Mouse (Mus musculus): ENCODE measurements around the gene 2300002M23Rik. TPM values are rescaled to one million over a fixed set of nuclear protein-coding genes. Genes with fewer than 3 reads are reported as not detected.
A peak's percentile ranks its signal among the peaks of the same experiment; 100 is the strongest.

2300002M23Rik gene
- polyA plus RNA-seq (2015; fragmentation: Nextera tagmentation; extraction: Ambion mirVana) = not detected in 2 replicates

- Histone ChIP-seq H3K36me3 (replicated peaks) (no peaks in the 10 kb centered on the region), H3K27me3 (replicated peaks) (peaks cover 12% of the 10 kb centered on the region; the same call in 1 of the 2 replicates), H3K4me3 (no peak within 1 kb of the TSS), H3K4me2 (no peak within 1 kb of the TSS), H3K27ac (no peak within 1 kb of the TSS), H3K9ac (no peak within 1 kb of the TSS), H3K4me1 (peaks cover 13% of the 10 kb centered on the region), H3K9me3 (no peaks in the 10 kb centered on the region)
- no peak for ATAC-seq (replicated peaks)
- WGBS = 69% methylated on average over 3 of the region's 3 CpGs
Measured at GRCm38 (mm10) chr17:35567150-35567549, at the start of gene 2300002M23Rik. 2300002M23Rik (plus strand) TSS chr17:35567450.

- ATAC-seq (replicated peaks) = no peak
- Histone ChIP-seq H3K9ac (no peak overlapping the region), H3K4me2 (peak overlapping the region; percentile 89), H3K27me3 (replicated peaks) (0 out of 2 replicates have a peak, but pooled peaks cover 2% of the 10 kb centered on the region), H3K4me1 (peaks cover 16% of the 10 kb centered on the region), H3K27ac (no peak overlapping the region), H3K4me3 (peak overlapping the region; percentile 62), H3K36me3 (replicated peaks) (no peaks in the 10 kb centered on the region), H3K9me3 (no peaks in the 10 kb centered on the region)
- WGBS = 9% methylated on average over 12 of the region's 12 CpGs
Measured at GRCm38 (mm10) chr17:35517526-35517925, 49.7 kb upstream of the 2300002M23Rik start.

- Histone ChIP-seq H3K36me3 (replicated peaks) (no peaks in the 10 kb centered on the region), H3K27me3 (replicated peaks) (no peaks in the 10 kb centered on the region), H3K9ac (no peak overlapping the region), H3K4me3 (no peak overlapping the region), H3K27ac (no peak overlapping the region), H3K9me3 (no peaks in the 10 kb centered on the region), H3K4me1 (no peaks in the 10 kb centered on the region), H3K4me2 (no peak overlapping the region)
- no peak for ATAC-seq (replicated peaks)
- 88% methylated on average over 9 of the region's 9 CpGs for WGBS
Measured at GRCm38 (mm10) chr17:35524354-35524753, 42.9 kb upstream of the 2300002M23Rik start.

- WGBS = 86% methylated on average over 8 of the region's 8 CpGs
- ATAC-seq (replicated peaks) = no peak
Measured at GRCm38 (mm10) chr17:35526644-35527043, 40.6 kb upstream of the 2300002M23Rik start.

GRCm38 (mm10) chr17:35532360-35532759 is 34.9 kb upstream of the 2300002M23Rik start:
- no peak overlapping the region for H3K4me3 ChIP-seq
- no peak overlapping the region for H3K9ac ChIP-seq
- no peaks in the 10 kb centered on the region for H3K36me3 ChIP-seq (replicated peaks)
- H3K9me3 ChIP-seq = no peaks in the 10 kb centered on the region
- peaks cover 3% of the 10 kb centered on the region; the same call in 1 of the 2 replicates for H3K4me1 ChIP-seq
- no peak overlapping the region for H3K4me2 ChIP-seq
- ATAC-seq (replicated peaks) = no peak
- 25% methylated on average over 3 of the region's 3 CpGs for WGBS
- no peaks in the 10 kb centered on the region for H3K27me3 ChIP-seq (replicated peaks)
- no peak overlapping the region for H3K27ac ChIP-seq

More at GRCm38 (mm10) chr17:35526644-35527043, 40.6 kb upstream of the 2300002M23Rik start:
- Histone ChIP-seq H3K27me3 (replicated peaks) (no peaks in the 10 kb centered on the region), H3K9ac (no peak overlapping the region), H3K9me3 (no peaks in the 10 kb centered on the region), H3K36me3 (replicated peaks) (no peaks in the 10 kb centered on the region), H3K4me3 (no peak overlapping the region), H3K4me1 (peaks cover 3% of the 10 kb centered on the region; the same call in 1 of the 2 replicates), H3K27ac (no peak overlapping the region), H3K4me2 (no peak overlapping the region)

DNA sequence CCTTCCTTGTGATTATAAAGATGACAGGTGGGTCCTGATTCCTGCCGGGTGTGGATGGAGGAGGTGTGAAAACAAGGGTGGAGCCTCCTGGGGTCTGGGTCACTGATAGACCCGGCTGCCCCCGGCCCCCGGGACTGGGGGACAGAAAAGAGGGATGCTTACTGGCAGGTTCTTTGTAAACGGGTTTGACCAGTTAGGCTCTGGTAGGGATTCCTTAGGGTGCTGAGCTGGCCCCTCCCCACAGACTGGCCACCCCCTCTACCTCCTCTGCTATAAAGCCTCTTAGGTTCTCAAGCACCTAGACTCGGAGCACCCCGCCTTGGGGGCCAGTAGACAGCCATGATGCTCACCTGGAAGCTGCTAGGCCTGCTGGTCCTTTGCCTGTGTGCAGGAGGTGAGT is 34.3 kb upstream of the 2300002M23Rik start, which contains the start of gene Psors1c2:
Gene Psors1c2 (plus strand): TSS at position 301 of the 400 bp plus-strand sequence.
- Histone ChIP-seq H3K4me2 (no peak within 1 kb of the TSS), H3K4me1 (peaks cover 3% of the 10 kb centered on the region; the same call in 1 of the 2 replicates), H3K9me3 (no peaks in the 10 kb centered on the region), H3K9ac (no peak within 1 kb of the TSS), H3K36me3 (replicated peaks) (no peaks in the 10 kb centered on the region), H3K4me3 (no peak within 1 kb of the TSS), H3K27ac (no peak within 1 kb of the TSS), H3K27me3 (replicated peaks) (no peaks in the 10 kb centered on the region)
- ATAC-seq (replicated peaks) = no peak
- 54% methylated on average over 7 of the region's 7 CpGs for WGBS

GRCm38 (mm10) chr17:35534343-35534742 is 32.9 kb upstream of the 2300002M23Rik start:
- H3K36me3 ChIP-seq (replicated peaks) = no peaks in the 10 kb centered on the region
- H3K9me3 ChIP-seq = no peaks in the 10 kb centered on the region
- H3K27me3 ChIP-seq (replicated peaks) = no peaks in the 10 kb centered on the region
- H3K4me2 ChIP-seq = no peak overlapping the region
- peaks cover 3% of the 10 kb centered on the region; the same call in 1 of the 2 replicates for H3K4me1 ChIP-seq
- WGBS = 11% methylated on average over 6 of the region's 6 CpGs
- H3K9ac ChIP-seq = no peak overlapping the region
- ATAC-seq (replicated peaks) = peak; percentile 75
- H3K27ac ChIP-seq = no peak overlapping the region
- no peak overlapping the region for H3K4me3 ChIP-seq

DNA sequence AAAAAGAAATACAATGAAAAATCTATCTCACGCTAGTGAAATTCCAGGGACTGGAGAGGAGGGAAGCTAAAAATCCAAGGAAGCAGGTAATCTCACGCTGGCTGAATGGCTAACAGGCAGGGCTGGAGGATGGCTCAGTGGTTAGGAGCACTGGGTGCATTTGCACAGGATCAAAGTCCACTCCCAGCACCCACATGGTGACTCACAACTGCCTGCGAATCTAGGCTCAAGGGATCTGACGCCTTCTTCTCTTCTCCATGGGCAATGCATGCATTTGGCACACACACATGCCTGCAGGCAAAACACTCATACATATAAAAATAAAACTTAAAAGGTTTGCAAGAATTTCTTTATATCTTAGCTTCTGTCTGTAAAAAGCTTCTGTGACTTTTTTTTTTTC is 29.8 kb upstream of the 2300002M23Rik start:
- Histone ChIP-seq H3K4me3 (no peak overlapping the region), H3K27ac (no peak overlapping the region), H3K27me3 (replicated peaks) (no peaks in the 10 kb centered on the region), H3K9me3 (no peaks in the 10 kb centered on the region), H3K9ac (no peak overlapping the region), H3K4me1 (no peaks in the 10 kb centered on the region), H3K36me3 (replicated peaks) (no peaks in the 10 kb centered on the region), H3K4me2 (no peak overlapping the region)
- WGBS = 90% methylated on average over 4 of the region's 4 CpGs
- no peak for ATAC-seq (replicated peaks)

- Histone ChIP-seq H3K4me1 (peaks cover 5% of the 10 kb centered on the region; the same call in 1 of the 2 replicates), H3K27ac (no peak overlapping the region), H3K9ac (no peak overlapping the region), H3K9me3 (no peaks in the 10 kb centered on the region), H3K4me3 (no peak overlapping the region), H3K36me3 (replicated peaks) (no peaks in the 10 kb centered on the region), H3K4me2 (no peak overlapping the region), H3K27me3 (replicated peaks) (no peaks in the 10 kb centered on the region)
- no peak for ATAC-seq (replicated peaks)
- WGBS = 80% methylated on average over 1 of the region's 1 CpGs
Measured at GRCm38 (mm10) chr17:35538476-35538875, 28.8 kb upstream of the 2300002M23Rik start.

- Histone ChIP-seq H3K9me3 (no peaks in the 10 kb centered on the region), H3K4me1 (peaks cover 7% of the 10 kb centered on the region; the same call in 1 of the 2 replicates), H3K27me3 (replicated peaks) (no peaks in the 10 kb centered on the region), H3K4me3 (no peak overlapping the region), H3K36me3 (replicated peaks) (no peaks in the 10 kb centered on the region), H3K27ac (no peak overlapping the region), H3K9ac (no peak overlapping the region), H3K4me2 (no peak overlapping the region)
- ATAC-seq (replicated peaks) = no peak
- WGBS = 55% methylated on average over 10 of the region's 10 CpGs
Measured at GRCm38 (mm10) chr17:35539540-35539939, 27.7 kb upstream of the 2300002M23Rik start.

DNA sequence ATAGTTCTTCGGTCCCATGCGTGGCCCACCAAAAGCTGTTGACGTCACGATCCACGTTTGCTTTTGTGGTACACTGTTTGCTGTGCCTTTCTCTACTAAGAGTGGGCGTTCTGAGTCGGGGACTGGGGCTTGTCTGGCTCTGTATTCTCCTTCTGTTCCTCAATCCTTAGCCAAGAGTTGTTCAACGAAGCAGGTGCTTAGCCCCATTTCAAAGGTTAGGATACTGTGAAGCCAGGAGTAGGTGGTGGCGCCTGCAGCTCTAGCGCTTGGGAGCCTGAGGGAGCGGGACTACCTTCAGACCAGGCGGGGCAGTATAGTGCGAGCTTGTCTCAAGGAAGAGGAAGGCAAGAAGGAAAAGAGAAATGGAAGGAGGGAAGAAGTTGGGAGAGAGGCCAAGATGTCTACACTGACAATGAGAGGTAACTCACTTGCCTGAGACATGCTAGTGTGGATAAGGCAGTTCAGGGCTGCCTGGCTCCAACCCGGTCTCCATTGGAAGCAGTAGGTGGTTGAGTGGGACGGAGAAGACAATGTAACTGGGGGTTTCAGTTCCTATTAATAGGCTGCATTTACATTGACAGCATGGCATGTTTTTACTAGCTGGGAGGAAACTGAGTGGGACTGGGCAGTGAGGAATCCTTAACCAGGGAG is 24.4 kb upstream of the 2300002M23Rik start:
- Histone ChIP-seq H3K27me3 (replicated peaks) (no peaks in the 10 kb centered on the region), H3K27ac (no peak overlapping the region), H3K4me3 (no peak overlapping the region), H3K36me3 (replicated peaks) (no peaks in the 10 kb centered on the region), H3K4me2 (peak overlapping the region; percentile 27), H3K9me3 (no peaks in the 10 kb centered on the region), H3K9ac (no peak overlapping the region), H3K4me1 (peaks cover 12% of the 10 kb centered on the region; the same call in 1 of the 2 replicates)
- ATAC-seq (replicated peaks) = peak; percentile 34; the same call in 1 of the 2 replicates
- 72% methylated on average over 15 of the region's 15 CpGs for WGBS

GRCm38 (mm10) chr17:35543412-35543861 is 23.8 kb upstream of the 2300002M23Rik start:
- ATAC-seq (replicated peaks) = peak; percentile 60
- no peak overlapping the region for H3K9ac ChIP-seq
- H3K4me2 ChIP-seq = peak overlapping the region; percentile 27

More at GRCm38 (mm10) chr17:35543412-35543861, 23.8 kb upstream of the 2300002M23Rik start:
- H3K4me1 ChIP-seq = peaks cover 12% of the 10 kb centered on the region; the same call in 1 of the 2 replicates
- H3K27ac ChIP-seq = no peak overlapping the region
- no peaks in the 10 kb centered on the region for H3K36me3 ChIP-seq (replicated peaks)
- no peaks in the 10 kb centered on the region for H3K9me3 ChIP-seq
- no peaks in the 10 kb centered on the region for H3K27me3 ChIP-seq (replicated peaks)
- WGBS = 13% methylated on average over 14 of the region's 14 CpGs
- H3K4me3 ChIP-seq = no peak overlapping the region
